Comparison of ENCODE assay signal across 8 mouse cellular contexts in the genomic region with DNA sequence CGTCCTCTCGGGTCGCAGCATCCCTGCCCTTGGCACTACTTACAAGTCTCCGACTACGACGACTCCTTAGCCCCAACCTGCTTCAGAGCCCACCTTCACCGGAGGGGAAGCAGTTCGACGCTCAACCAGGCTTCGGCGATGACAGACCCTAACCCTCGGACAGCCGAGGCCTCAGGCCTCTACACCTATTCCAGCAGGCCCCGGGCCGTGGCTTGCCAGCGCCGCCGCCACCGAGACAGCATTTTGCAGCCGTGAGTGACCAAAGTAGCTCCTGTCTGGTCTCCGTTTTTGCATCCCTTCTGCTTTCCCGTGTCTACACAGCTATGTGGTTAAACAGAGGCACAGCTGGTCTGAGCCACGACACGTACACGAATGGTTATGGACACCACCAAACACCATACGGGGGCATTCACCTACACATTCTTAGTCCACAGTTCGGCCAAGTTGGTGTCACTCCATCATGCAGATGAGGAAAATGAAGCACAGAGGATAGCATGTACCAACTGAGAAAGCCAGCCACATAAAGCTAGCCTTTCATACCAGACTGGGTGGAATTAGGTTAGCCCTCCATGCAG. TPM values are rescaled to one million over a fixed set of nuclear protein-coding genes. Genes with fewer than 3 reads are reported as not detected.
DNase-seq lines count a peak whose midpoint lies in the region; ATAC-seq and TF ChIP-seq lines count a peak whose summit lies in the region.
"Not testable (repeated sequence)": the region's sequence is repeated elsewhere in the genome, so short reads cannot be mapped to it uniquely, and the experiment has no call there.

No protein-coding gene starts in this region.

- H3K36me3 ChIP-seq in ES-E14 (ENCODE audit: control insufficient read depth, insufficient read depth, low read length, poor library complexity, severe bottlenecking); embryonic facial prominence, embryonic 15.5 days; hindbrain, embryonic 14.5 days (replicated peaks; ENCODE audit: control insufficient read depth, insufficient read depth); limb, embryonic 10.5 days; lung, embryonic 14.5 days (ENCODE audit: insufficient read depth); midbrain, embryonic 16.5 days (ENCODE audit: control insufficient read depth, insufficient read depth, low read length); stomach, postnatal 0 days (ENCODE audit: control insufficient read depth, insufficient read depth, low read length): not testable (repeated sequence)

- WGBS in embryonic facial prominence, embryonic 15.5 days: 0% methylated on average over 16 of the region's 27 CpGs
- WGBS in hindbrain, embryonic 14.5 days: 1% methylated on average over 18 of the region's 27 CpGs
- WGBS in limb, embryonic 10.5 days: 1% methylated on average over 16 of the region's 27 CpGs
- 0% methylated on average over 15 of the region's 27 CpGs for WGBS in lung, embryonic 14.5 days
- WGBS in midbrain, embryonic 16.5 days: 2% methylated on average over 11 of the region's 27 CpGs
- WGBS in stomach, postnatal 0 days: under 1% methylated on average over 18 of the region's 27 CpGs

- not testable (repeated sequence) for H3K4me1 ChIP-seq in ES-E14 (ENCODE audit: control insufficient read depth in 2 of 2, insufficient read depth in 2 of 2, low read length in 2 of 2, poor library complexity in 1 of 2); embryonic facial prominence, embryonic 15.5 days; hindbrain, embryonic 14.5 days (replicated peaks; ENCODE audit: control insufficient read depth, insufficient read depth, low read length); limb, embryonic 10.5 days; lung, embryonic 14.5 days (ENCODE audit: insufficient read depth); midbrain, embryonic 16.5 days (ENCODE audit: control insufficient read depth, insufficient read depth, low read length); stomach, postnatal 0 days (replicated peaks; ENCODE audit: control insufficient read depth, insufficient read depth)

- peak overlapping the region; percentile 69 to 84 for H3K4me3 ChIP-seq in ES-E14 (ENCODE audit: insufficient read depth in 1 of 2, low read depth in 1 of 2, low read length in 2 of 2, poor library complexity in 1 of 2, severe bottlenecking in 1 of 2)
- peak overlapping the region; percentile 58 for H3K4me3 ChIP-seq in embryonic facial prominence, embryonic 15.5 days (replicated peaks)
- peak overlapping the region; percentile 55 for H3K4me3 ChIP-seq in hindbrain, embryonic 14.5 days (replicated peaks; ENCODE audit: low read length)
- peak overlapping the region; percentile 55 for H3K4me3 ChIP-seq in limb, embryonic 10.5 days
- H3K4me3 ChIP-seq in lung, embryonic 14.5 days (ENCODE audit: low read depth, low read length): peak overlapping the region; percentile 49
- peak overlapping the region; percentile 54 for H3K4me3 ChIP-seq in midbrain, embryonic 16.5 days (ENCODE audit: low read depth, low read length)
- H3K4me3 ChIP-seq in stomach, postnatal 0 days (ENCODE audit: low read depth, low read length): peak overlapping the region; percentile 54

- H3K9ac ChIP-seq in ES-E14 (ENCODE audit: insufficient read depth, low read depth, low read length, poor library complexity, severe bottlenecking): not testable (repeated sequence)
- peak overlapping the region; percentile 33; the same call in 1 of the 2 replicates for H3K9ac ChIP-seq in embryonic facial prominence, embryonic 15.5 days
- peak overlapping the region; percentile 74 for H3K9ac ChIP-seq in hindbrain, embryonic 14.5 days
- H3K9ac ChIP-seq in lung, embryonic 14.5 days: peak overlapping the region; percentile 36; the same call in 1 of the 2 replicates
- peak overlapping the region; percentile 75 for H3K9ac ChIP-seq in midbrain, embryonic 16.5 days (ENCODE audit: low read depth, low read length)
- peak overlapping the region; percentile 41; the same call in 1 of the 2 replicates for H3K9ac ChIP-seq in stomach, postnatal 0 days (ENCODE audit: low read length)

- not testable (repeated sequence) for H3K27ac ChIP-seq in ES-E14 (ENCODE audit: insufficient read depth, low read depth, low read length, poor library complexity, severe bottlenecking); embryonic facial prominence, embryonic 15.5 days (replicated peaks); lung, embryonic 14.5 days (ENCODE audit: low read depth)
- peak overlapping the region; percentile 92 for H3K27ac ChIP-seq in hindbrain, embryonic 14.5 days
- peak overlapping the region; percentile 79; the same call in 1 of the 2 replicates for H3K27ac ChIP-seq in limb, embryonic 10.5 days
- H3K27ac ChIP-seq in midbrain, embryonic 16.5 days (ENCODE audit: low read length): peak overlapping the region; percentile 90
- H3K27ac ChIP-seq in stomach, postnatal 0 days (replicated peaks): peak overlapping the region; percentile 94

- H3K9me3 ChIP-seq in ES-E14 (ENCODE audit: control insufficient read depth, insufficient read depth, low read depth, low read length); embryonic facial prominence, embryonic 15.5 days (replicated peaks); hindbrain, embryonic 14.5 days (ENCODE audit: control insufficient read depth, low read length); limb, embryonic 10.5 days (replicated peaks); lung, embryonic 14.5 days (ENCODE audit: low read depth, low read length); midbrain, embryonic 16.5 days (replicated peaks; ENCODE audit: control insufficient read depth, low read length, poor library complexity, severe bottlenecking); stomach, postnatal 0 days (ENCODE audit: control insufficient read depth, low read length): not testable (repeated sequence)

- TF ChIP-seq EP300 in stomach, postnatal 0 days (optimal IDR thresholded peaks at IDR 0.05): not testable (repeated sequence)

- H3K27me3 ChIP-seq in embryonic facial prominence, embryonic 15.5 days; hindbrain, embryonic 14.5 days (ENCODE audit: control insufficient read depth, insufficient read depth, low read length); limb, embryonic 10.5 days (ENCODE audit: low read depth, poor library complexity, severe bottlenecking); lung, embryonic 14.5 days (ENCODE audit: insufficient read depth, low read length); midbrain, embryonic 16.5 days (ENCODE audit: control insufficient read depth, insufficient read depth, low read depth, low read length); stomach, postnatal 0 days (ENCODE audit: control insufficient read depth, insufficient read depth, low read length): not testable (repeated sequence)

- not testable (repeated sequence) for TF ChIP-seq CTCF in lung, embryonic 14.5 days (IDR thresholded peaks at IDR 0.05; ENCODE audit: low read depth); stomach, postnatal 0 days (IDR thresholded peaks at IDR 0.05; ENCODE audit: low read depth)

- not testable (repeated sequence) for DNase-seq in ES-E14 (ENCODE audit: low read depth, low spot score); hindbrain, embryonic 14.5 days (ENCODE audit: low spot score); limb, embryonic 10.5 days (ENCODE audit: low spot score); lung, embryonic 14.5 days; stomach, postnatal 0 days (ENCODE audit: low spot score)

- H3K4me2 ChIP-seq in embryonic facial prominence, embryonic 15.5 days (replicated peaks): peak overlapping the region; percentile 49
- peak overlapping the region; percentile 65 for H3K4me2 ChIP-seq in hindbrain, embryonic 14.5 days (replicated peaks)
- peak overlapping the region; percentile 69 for H3K4me2 ChIP-seq in lung, embryonic 14.5 days
- peak overlapping the region; percentile 55 for H3K4me2 ChIP-seq in midbrain, embryonic 16.5 days (ENCODE audit: low read length)
- peak overlapping the region; percentile 23 for H3K4me2 ChIP-seq in stomach, postnatal 0 days (replicated peaks; ENCODE audit: low read depth)

- ATAC-seq in embryonic facial prominence, embryonic 15.5 days (ENCODE audit: insufficient number of reproducible peaks, low FRiP score, low TSS enrichment, low read depth): peak; percentile 22; the same call in 1 of the 2 replicates
- ATAC-seq in granulocyte monocyte progenitor cell, adult 5-6 weeks (replicated peaks; ENCODE audit: poor library complexity, severe bottlenecking): peak; percentile 11
- ATAC-seq in hindbrain, embryonic 14.5 days (ENCODE audit: low FRiP score): peak; percentile 77
- ATAC-seq in lung, embryonic 14.5 days (ENCODE audit: insufficient read depth): peak; percentile 66
- peak; percentile 79 for ATAC-seq in midbrain, embryonic 16.5 days
- ATAC-seq in stomach, postnatal 0 days (ENCODE audit: low FRiP score, low TSS enrichment): not testable (repeated sequence)

- in situ Hi-C loops in ES-E14 (cut with MboI; ENCODE audit: low sequenced_read_pairs in 2 of 2, unreplicated experiment in 2 of 2): loop anchor here in 1 of 2 experiments (25.0 kb wide), 1 partner anchor 984 kb away; a partner anchor contains a TSS

RNA-seq across cellular contexts. Expression of a gene that starts 0.7 kb away (rescaled TPM):
- total RNA-seq in ES-E14 (2012; rRNA removed): 3.6 and 4.8 TPM in 2 replicates
- 59.3 and 62.1 TPM in 2 replicates for polyA plus RNA-seq in embryonic facial prominence, embryonic 15.5 days (2015; fragmentation: Nextera tagmentation; extraction: Ambion mirVana)
- total RNA-seq in granulocyte monocyte progenitor cell, adult 5-6 weeks (2014; fragmentation: Nextera tagmentation): 14.5 and 28.2 TPM in 2 replicates
- total RNA-seq in granulocyte monocyte progenitor cell, adult 5-6 weeks (2017): 61.7 and 125 TPM in 2 replicates
- polyA plus RNA-seq in hindbrain, embryonic 14.5 days (2014; fragmentation: Nextera tagmentation; extraction: Ambion mirVana): 73.7 and 86.5 TPM in 2 replicates
- polyA plus RNA-seq in limb, embryonic 10.5 days (2016; fragmentation: Nextera tagmentation; extraction: Ambion mirVana): 48.8 and 53.0 TPM in 2 replicates
- 48.2 and 51.2 TPM in 2 replicates for polyA plus RNA-seq in lung, embryonic 14.5 days (2014; fragmentation: Nextera tagmentation; extraction: Ambion mirVana)
- 71.9 and 76.0 TPM in 2 replicates for polyA plus RNA-seq in midbrain, embryonic 16.5 days (2015; fragmentation: Nextera tagmentation; extraction: Ambion mirVana)
- 32.6 and 38.5 TPM in 2 replicates for polyA plus RNA-seq in stomach, postnatal 0 days (2015; fragmentation: Nextera tagmentation; extraction: Ambion mirVana)

RNA-seq across cellular contexts. Expression of a gene that starts 20.3 kb away (rescaled TPM):
- 2.7 and 3.2 TPM in 2 replicates for total RNA-seq in ES-E14 (2012; rRNA removed)
- 1.1 and 1.3 TPM in 2 replicates for polyA plus RNA-seq in embryonic facial prominence, embryonic 15.5 days (2015; fragmentation: Nextera tagmentation; extraction: Ambion mirVana)
- total RNA-seq in granulocyte monocyte progenitor cell, adult 5-6 weeks (2014; fragmentation: Nextera tagmentation): 21.8 and 23.3 TPM in 2 replicates
- total RNA-seq in granulocyte monocyte progenitor cell, adult 5-6 weeks (2017): 19.3 and 21.8 TPM in 2 replicates
- polyA plus RNA-seq in hindbrain, embryonic 14.5 days (2014; fragmentation: Nextera tagmentation; extraction: Ambion mirVana): 0.50 and 0.92 TPM in 2 replicates
- polyA plus RNA-seq in limb, embryonic 10.5 days (2016; fragmentation: Nextera tagmentation; extraction: Ambion mirVana): 0.19 and 0.26 TPM in 2 replicates
- 0.68 and 0.92 TPM in 2 replicates for polyA plus RNA-seq in lung, embryonic 14.5 days (2014; fragmentation: Nextera tagmentation; extraction: Ambion mirVana)
- polyA plus RNA-seq in midbrain, embryonic 16.5 days (2015; fragmentation: Nextera tagmentation; extraction: Ambion mirVana): 0.37 and 0.48 TPM in 2 replicates
- polyA plus RNA-seq in stomach, postnatal 0 days (2015; fragmentation: Nextera tagmentation; extraction: Ambion mirVana): 0.51 and 0.61 TPM in 2 replicates
